8 mouse cellular contexts compared by ENCODE assay signal in genomic region chr7:118102678-118103461, GRCm38 (mm10). TPM values are rescaled to one million over a fixed set of nuclear protein-coding genes. Genes with fewer than 3 reads are reported as not detected.
DNase-seq lines count a peak whose midpoint lies in the region; ATAC-seq lines count a peak whose summit lies in the region.

No protein-coding gene starts in this region.

- 38% methylated on average over 4 of the region's 4 CpGs for WGBS in lung, embryonic 16.5 days
- WGBS in forebrain, embryonic 11.5 days: 46% methylated on average over 4 of the region's 4 CpGs
- 49% methylated on average over 4 of the region's 4 CpGs for WGBS in limb, embryonic 13.5 days
- WGBS in neural tube, embryonic 15.5 days: 40% methylated on average over 4 of the region's 4 CpGs

- intact Hi-C loops in left cerebral cortex, postnatal 36 days (cut with DNase I): loop anchor here (2.0 to 10.0 kb wide), 4 partner anchors 448 to 1461 kb away; partner anchors contain the start of gene Xylt1

- H3K27ac ChIP-seq in lung, embryonic 16.5 days (ENCODE audit: low read length): no peak overlapping the region
- peak overlapping the region; percentile 31; the same call in 1 of the 2 replicates for H3K27ac ChIP-seq in forebrain, embryonic 11.5 days (ENCODE audit: low read depth, low read length)
- H3K27ac ChIP-seq in limb, embryonic 13.5 days: no peak overlapping the region; the same call in 1 of the 2 replicates
- H3K27ac ChIP-seq in neural tube, embryonic 15.5 days (replicated peaks): no peak overlapping the region

- H3K9ac ChIP-seq in lung, embryonic 16.5 days (ENCODE audit: low read length): no peak overlapping the region
- H3K9ac ChIP-seq in forebrain, embryonic 11.5 days (ENCODE audit: low read length): no peak overlapping the region
- H3K9ac ChIP-seq in limb, embryonic 13.5 days: no peak overlapping the region
- H3K9ac ChIP-seq in neural tube, embryonic 15.5 days (replicated peaks): no peak overlapping the region

- no peaks in the 10 kb centered on the region for H3K27me3 ChIP-seq in lung, embryonic 16.5 days (ENCODE audit: control insufficient read depth, insufficient read depth, low read depth, low read length)
- no peaks in the 10 kb centered on the region for H3K27me3 ChIP-seq in forebrain, embryonic 11.5 days (ENCODE audit: control insufficient read depth, insufficient read depth, low read length)
- no peaks in the 10 kb centered on the region for H3K27me3 ChIP-seq in limb, embryonic 13.5 days
- H3K27me3 ChIP-seq in neural tube, embryonic 15.5 days (replicated peaks): no peaks in the 10 kb centered on the region

- peak; percentile 56 for ATAC-seq in lung, embryonic 16.5 days (ENCODE audit: low read depth)
- peak; percentile 43 for ATAC-seq in forebrain, embryonic 11.5 days (replicated peaks; ENCODE audit: low FRiP score)
- peak; percentile 41; the same call in 1 of the 2 replicates for ATAC-seq in limb, embryonic 13.5 days (ENCODE audit: low FRiP score, low read depth)
- peak; percentile 28; the same call in 1 of the 2 replicates for ATAC-seq in neural tube, embryonic 15.5 days (ENCODE audit: low FRiP score)

- no peak for DNase-seq in lung, postnatal 10 days
- DNase-seq in forebrain, embryonic 11.5 days (ENCODE audit: low spot score): peak; percentile 59
- no peak for DNase-seq in frontal cortex, postnatal 10 days (ENCODE audit: low spot score in 2 of 2)
- no peak for DNase-seq in left cerebral cortex, postnatal 36 days (ENCODE audit: low spot score in 2 of 2)
- DNase-seq in adipocyte (ENCODE audit: low spot score): no peak

- H3K4me3 ChIP-seq in lung, embryonic 16.5 days (ENCODE audit: low read length): no peak overlapping the region
- H3K4me3 ChIP-seq in forebrain, embryonic 11.5 days (ENCODE audit: low read depth, low read length): no peak overlapping the region
- H3K4me3 ChIP-seq in limb, embryonic 13.5 days: no peak overlapping the region
- H3K4me3 ChIP-seq in neural tube, embryonic 15.5 days (replicated peaks): no peak overlapping the region

- H3K4me2 ChIP-seq in lung, embryonic 16.5 days (ENCODE audit: low read depth, low read length): no peak overlapping the region
- no peak overlapping the region for H3K4me2 ChIP-seq in forebrain, embryonic 11.5 days (ENCODE audit: low read depth, low read length, severe bottlenecking)
- no peak overlapping the region for H3K4me2 ChIP-seq in limb, embryonic 13.5 days (replicated peaks)
- no peak overlapping the region for H3K4me2 ChIP-seq in neural tube, embryonic 15.5 days

- H3K4me1 ChIP-seq in lung, embryonic 16.5 days (replicated peaks; ENCODE audit: control insufficient read depth, insufficient read depth, low read length): no peaks in the 10 kb centered on the region
- H3K4me1 ChIP-seq in forebrain, embryonic 11.5 days (replicated peaks; ENCODE audit: control insufficient read depth, insufficient read depth, low read length): no peaks in the 10 kb centered on the region
- H3K4me1 ChIP-seq in limb, embryonic 13.5 days: peaks cover 12% of the 10 kb centered on the region
- H3K4me1 ChIP-seq in neural tube, embryonic 15.5 days: 0 out of 2 replicates have a peak, but pooled peaks cover 1% of the 10 kb centered on the region

- H3K36me3 ChIP-seq in lung, embryonic 16.5 days (ENCODE audit: control insufficient read depth, insufficient read depth, low read length): peaks cover 13% of the 10 kb centered on the region
- H3K36me3 ChIP-seq in forebrain, embryonic 11.5 days (ENCODE audit: control insufficient read depth, insufficient read depth, low read length): peaks cover under 1% of the 10 kb centered on the region; the same call in 1 of the 2 replicates
- H3K36me3 ChIP-seq in limb, embryonic 13.5 days: peaks cover 39% of the 10 kb centered on the region
- peaks cover 33% of the 10 kb centered on the region for H3K36me3 ChIP-seq in neural tube, embryonic 15.5 days

- H3K9me3 ChIP-seq in lung, embryonic 16.5 days (ENCODE audit: control insufficient read depth, low read length): no peaks in the 10 kb centered on the region
- H3K9me3 ChIP-seq in forebrain, embryonic 11.5 days (ENCODE audit: control insufficient read depth, low read length): no peaks in the 10 kb centered on the region
- no peaks in the 10 kb centered on the region for H3K9me3 ChIP-seq in limb, embryonic 13.5 days
- H3K9me3 ChIP-seq in neural tube, embryonic 15.5 days (replicated peaks): no peaks in the 10 kb centered on the region

RNA-seq across cellular contexts. Expression of gene Rps15a, which starts 13.1 kb away (rescaled TPM):
- 779 and 791 TPM in 2 replicates for polyA plus RNA-seq in lung, embryonic 16.5 days (2015; fragmentation: Nextera tagmentation; extraction: Ambion mirVana)
- 574 and 627 TPM in 2 replicates for polyA plus RNA-seq in forebrain, embryonic 11.5 days (2014; fragmentation: Nextera tagmentation; extraction: Ambion mirVana)
- 845 and 864 TPM in 2 replicates for polyA plus RNA-seq in limb, embryonic 13.5 days (2015; fragmentation: Nextera tagmentation; extraction: Ambion mirVana)
- polyA plus RNA-seq in neural tube, embryonic 15.5 days (2015; fragmentation: Nextera tagmentation; extraction: Ambion mirVana): 410 and 450 TPM in 2 replicates
- 100 to 1,000 TPM; 359 to 374 TPM for total RNA-seq in left cerebral cortex, postnatal 36 days (2021)

RNA-seq across cellular contexts. Expression of gene Arl6ip1, which starts 26.6 kb away (rescaled TPM):
- 530 and 633 TPM in 2 replicates for polyA plus RNA-seq in lung, embryonic 16.5 days (2015; fragmentation: Nextera tagmentation; extraction: Ambion mirVana)
- polyA plus RNA-seq in forebrain, embryonic 11.5 days (2014; fragmentation: Nextera tagmentation; extraction: Ambion mirVana): 463 and 475 TPM in 2 replicates
- polyA plus RNA-seq in limb, embryonic 13.5 days (2015; fragmentation: Nextera tagmentation; extraction: Ambion mirVana): 510 and 524 TPM in 2 replicates
- 500 and 542 TPM in 2 replicates for polyA plus RNA-seq in neural tube, embryonic 15.5 days (2015; fragmentation: Nextera tagmentation; extraction: Ambion mirVana)
- total RNA-seq in left cerebral cortex, postnatal 36 days (2021): 100 to 1,000 TPM; 249 to 254 TPM
